Mouse (Mus musculus) CH12.LX (cell line): Measurements from ENCODE around the gene Tmprss2.

Source experiments
- CTCF ChIP-seq, 2 experiments: IDR thresholded peaks in 1 of 2; conservative IDR thresholded peaks in 1 of 2; 2 replicates each; pipeline ENCODE4 v1.5.1; 2011 to 2012; ENCODE audit warnings: low read depth in 2 of 2, low read length in 2 of 2, improper control_type of control experiment in 1 of 2, inconsistent platforms in 1 of 2, mild to moderate bottlenecking in 1 of 2, moderate library complexity in 1 of 2
- E2F4 ChIP-seq: IDR thresholded peaks from 2 replicates; pipeline ENCODE4 v1.6.1; 2011; ENCODE audit warnings: low read depth, low read length, improper control_type of control experiment; ENCODE audit not compliant: insufficient replicate concordance
- EP300 ChIP-seq: IDR thresholded peaks from 2 replicates; pipeline ENCODE4 v1.6.1; 2011; ENCODE audit warnings: low read length, improper control_type of control experiment
- MAZ ChIP-seq: IDR thresholded peaks from 2 replicates; pipeline ENCODE4 v1.6.1; 2012; ENCODE audit warnings: low read depth, mild to moderate bottlenecking, inconsistent platforms, low read length, improper control_type of control experiment, moderate library complexity
- NRF1 ChIP-seq: IDR thresholded peaks from 2 replicates; pipeline ENCODE4 v1.6.1; 2014; ENCODE audit warnings: low read depth, mild to moderate bottlenecking, inconsistent platforms, low read length, improper control_type of control experiment, moderate library complexity
- POLR2A ChIP-seq: IDR thresholded peaks from 2 replicates; pipeline ENCODE4 v1.6.1; 2011; ENCODE audit warnings: low read depth, mild to moderate bottlenecking, improper control_type of control experiment, low read length
- POLR2AphosphoS2 ChIP-seq: IDR thresholded peaks from 2 replicates; pipeline ENCODE4 v1.6.1; 2011; ENCODE audit warnings: low read depth, low read length, improper control_type of control experiment
- SMC3 ChIP-seq: IDR thresholded peaks from 2 replicates; pipeline ENCODE4 v1.6.1; 2011; ENCODE audit warnings: low read depth, low read length, improper control_type of control experiment
- UBTF ChIP-seq: IDR thresholded peaks from 2 replicates; pipeline ENCODE4 v1.6.1; 2012; ENCODE audit warnings: low read depth, mild to moderate bottlenecking, inconsistent platforms, low read length, improper control_type of control experiment, moderate library complexity
- ZKSCAN1 ChIP-seq: IDR thresholded peaks from 2 replicates; pipeline ENCODE4 v1.6.1; 2012; ENCODE audit warnings: low read depth, inconsistent platforms, low read length, improper control_type of control experiment, borderline replicate concordance

- TF ChIP-seq POLR2A (no peak), MAZ (no peak), ZKSCAN1 (no peak), E2F4 (no peak), CTCF (conservative IDR thresholded peaks at IDR 0.05 in 1 of 2, IDR thresholded peaks at IDR 0.05 in 1 of 2; ENCODE audit: low read depth in 2 of 2, low read length in 2 of 2) (no peak; a peak in 1 of 4 replicates), POLR2AphosphoS2 (no peak), EP300 (no peak), SMC3 (no peak), UBTF (no peak), NRF1 (no peak)
Measured at GRCm38 (mm10) chr16:97536859-97537258, 74.1 kb downstream of the Tmprss2 start.
